Mouse (Mus musculus) embryo, embryonic 10 days (tissue): ENCODE data around the gene Igf1r.

Experiments used
- DNase-seq: peaks from one replicate; pipeline ENCODE4 v3.0.0-alpha.2; 2015; ENCODE audit warnings: low spot score

Gene Igf1r

GRCm38 (mm10) chr7:67952777-67953700, at the start of gene Igf1r:
Gene Igf1r, plus strand, starts transcription at chr7:67952827.
- peak; percentile 58 for DNase-seq

- no peak for DNase-seq
These were observed 46.3 kb upstream of the Igf1r start for GRCm38 (mm10) chr7:67906358-67906757.

GRCm38 (mm10) chr7:67907786-67908400, 44.7 kb upstream of the Igf1r start:
- no peak for DNase-seq

DNA sequence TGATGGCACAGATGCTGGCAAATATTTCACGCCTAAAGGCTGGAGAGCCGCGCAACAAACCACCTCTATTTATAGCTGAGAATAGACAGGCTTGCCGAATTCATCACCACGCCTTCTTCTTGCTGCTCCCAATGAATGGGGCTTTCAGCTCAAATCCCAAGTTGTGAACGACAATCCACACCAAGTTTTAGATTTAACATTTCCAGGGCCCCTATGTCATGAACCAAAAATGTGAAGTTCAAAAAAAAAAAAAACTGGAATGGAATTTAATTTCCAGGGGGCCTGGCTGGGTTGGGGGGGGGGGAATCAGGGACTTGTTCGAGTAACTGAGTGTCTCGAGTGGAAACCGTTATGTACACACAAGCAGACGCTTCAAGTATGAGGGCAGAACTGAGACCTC, 42.1 kb upstream of the Igf1r start:
- peak; percentile 49 for DNase-seq

GRCm38 (mm10) chr7:67910947-67911346, 41.7 kb upstream of the Igf1r start:
- peak; percentile 32 for DNase-seq

- peak; percentile 28 for DNase-seq
These were observed 40.8 kb upstream of the Igf1r start for GRCm38 (mm10) chr7:67911841-67912240.

DNA sequence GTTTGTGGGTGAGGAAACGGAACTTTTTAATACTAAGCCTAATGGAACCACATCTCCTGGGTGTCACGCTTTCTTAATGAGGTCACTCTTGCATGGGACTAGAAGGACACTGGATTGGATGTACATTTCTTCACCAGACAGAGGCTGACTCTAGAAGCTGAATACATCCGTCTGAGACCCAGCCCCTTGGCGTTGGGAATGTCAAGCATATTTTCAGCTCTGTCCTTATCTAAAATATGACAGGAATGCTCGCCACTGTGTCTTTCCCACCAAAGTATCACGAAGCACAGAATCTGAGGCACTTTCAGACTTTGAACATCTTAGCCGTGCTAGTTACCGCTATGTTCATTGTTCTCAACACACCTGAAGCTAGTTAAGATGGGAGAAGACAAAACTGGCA, 35.7 kb upstream of the Igf1r start:
- no peak for DNase-seq

- no peak for DNase-seq
These were observed 34.9 kb upstream of the Igf1r start for GRCm38 (mm10) chr7:67917753-67918152.

GRCm38 (mm10) chr7:67919467-67919866, 33.2 kb upstream of the Igf1r start:
- no peak for DNase-seq

- no peak for DNase-seq
These were observed 28.4 kb upstream of the Igf1r start for GRCm38 (mm10) chr7:67924215-67924614.

GRCm38 (mm10) chr7:67930132-67930531, 22.5 kb upstream of the Igf1r start:
- no peak for DNase-seq

GRCm38 (mm10) chr7:67936801-67937200, 15.8 kb upstream of the Igf1r start:
- no peak for DNase-seq

DNA sequence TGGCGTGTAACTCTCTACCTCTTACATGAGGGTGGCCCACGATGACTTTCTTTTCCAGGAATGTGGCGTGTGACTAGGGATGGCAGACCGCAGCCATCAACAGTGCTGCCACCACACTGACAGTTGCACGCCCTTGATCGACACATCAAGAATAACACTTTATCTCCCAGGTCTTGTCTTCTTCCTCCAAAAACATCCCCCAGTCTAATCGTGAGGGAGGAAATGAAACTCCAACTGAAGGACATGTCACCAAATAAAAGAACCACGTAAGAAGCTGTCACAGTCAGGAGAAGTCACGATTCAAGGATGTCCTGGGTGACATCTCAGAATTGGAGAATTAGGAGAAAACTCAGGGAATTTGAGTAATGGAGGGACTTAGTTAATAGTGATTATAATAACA, 8.8 kb upstream of the Igf1r start:
- no peak for DNase-seq

DNA sequence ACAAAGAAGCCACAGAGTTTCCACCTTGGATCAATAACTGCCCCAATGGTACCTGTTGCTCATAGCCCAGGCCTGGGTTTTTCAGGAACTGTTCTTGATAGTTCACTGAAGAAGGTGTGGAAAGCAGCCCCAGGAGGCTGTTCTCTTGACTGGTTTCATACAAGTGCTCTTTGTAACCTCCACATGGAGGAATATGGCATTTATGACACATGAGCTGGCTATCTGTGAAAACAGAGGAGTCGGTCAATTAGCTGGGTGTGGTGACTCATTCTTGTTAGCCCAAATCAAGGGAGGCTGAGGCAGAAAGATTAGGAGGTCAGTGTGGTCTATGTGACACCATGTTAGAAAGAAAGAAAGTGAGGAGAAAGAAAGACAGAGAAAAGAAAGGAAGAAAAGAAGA, 5.7 kb upstream of the Igf1r start:
- no peak for DNase-seq

DNA sequence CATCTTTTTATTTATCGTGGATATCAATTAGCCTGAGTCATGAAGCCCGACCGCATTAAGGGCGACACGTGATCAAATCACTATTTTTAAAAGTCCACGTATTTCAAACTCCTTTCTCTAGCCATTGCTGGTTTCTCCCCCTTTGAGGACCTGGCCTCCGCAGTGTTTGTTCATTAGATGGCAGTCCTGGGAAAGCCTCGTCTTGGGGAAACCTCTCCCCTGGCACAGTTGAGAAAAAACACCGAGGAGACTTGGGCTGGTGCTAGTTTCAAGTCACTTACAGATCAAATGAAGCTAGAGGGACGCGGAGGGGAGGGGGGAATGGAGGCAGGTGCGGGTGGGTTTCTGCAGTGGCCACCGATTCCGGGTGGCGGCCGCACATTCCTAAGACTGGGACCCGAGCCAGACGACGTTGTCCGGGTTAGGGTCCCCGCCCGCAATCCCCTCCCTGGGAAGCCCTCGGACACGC, 2.2 kb upstream of the Igf1r start:
- DNase-seq, result no peak

DNA sequence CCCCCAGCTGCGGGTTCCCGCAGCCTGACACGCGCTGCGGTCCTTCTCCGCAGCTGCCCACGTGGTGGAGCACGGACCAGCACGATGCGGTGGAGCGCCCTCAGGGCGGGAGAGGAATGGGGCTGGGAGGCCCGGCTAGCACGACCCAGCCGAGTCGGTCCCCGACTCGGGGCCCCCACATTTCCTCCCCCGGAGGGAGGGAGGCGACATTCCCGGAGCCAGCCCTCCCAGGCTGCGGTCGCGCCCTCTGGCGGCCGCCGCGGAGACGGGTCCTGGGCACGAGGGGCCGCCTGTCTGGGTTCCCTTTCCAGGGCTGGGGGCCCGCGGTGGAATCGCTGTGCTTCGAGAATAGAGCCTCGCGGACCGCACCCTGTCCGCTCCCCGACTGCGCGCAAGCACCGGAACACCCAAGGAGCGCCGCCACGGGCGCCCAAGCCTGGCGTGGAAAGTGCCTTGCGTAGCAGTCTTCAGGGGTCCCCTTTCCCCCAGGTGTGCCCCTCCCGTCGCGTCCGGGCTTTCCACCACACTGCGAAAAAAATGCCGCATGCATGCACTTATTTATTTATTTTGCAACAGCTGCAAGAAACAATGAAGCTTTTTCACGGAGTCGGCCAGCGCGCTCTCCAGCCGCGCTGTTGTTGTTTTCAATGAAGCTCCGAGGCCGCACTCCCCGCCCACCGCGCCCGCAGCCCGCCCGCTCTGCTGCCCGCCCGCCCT, 1.7 kb upstream of the Igf1r start:
- peak; percentile 82 for DNase-seq

DNA sequence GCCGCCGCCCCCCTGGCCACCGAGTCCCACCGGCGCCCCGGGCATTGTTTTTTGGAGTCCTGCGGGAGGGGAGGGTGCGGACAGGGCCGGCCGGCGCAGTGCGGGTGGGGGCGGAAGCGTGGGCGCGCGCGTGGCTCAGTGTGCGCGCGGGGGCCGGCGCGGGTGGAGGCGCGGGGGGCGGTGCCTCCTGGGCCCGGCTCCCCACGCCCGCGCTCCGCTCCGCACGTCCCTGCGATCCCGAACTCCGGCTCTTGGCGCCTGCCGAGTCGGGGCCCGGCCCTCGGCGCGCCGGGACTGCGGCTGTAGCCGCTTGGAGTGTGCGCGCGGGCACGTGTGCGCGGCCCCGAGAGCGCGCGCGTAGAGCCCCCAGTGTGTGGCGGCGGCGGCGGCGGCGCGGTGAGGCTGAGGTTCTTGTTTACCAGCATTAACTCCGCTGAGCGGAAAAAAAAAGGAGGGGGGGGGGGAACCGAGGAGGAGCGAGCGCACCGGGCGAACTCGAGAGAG, 1.0 kb upstream of the Igf1r start:
- peak; percentile 94 for DNase-seq

- DNase-seq, result peak; percentile 85
These were observed 468 bp upstream of the Igf1r start for GRCm38 (mm10) chr7:67952036-67952681.

DNA sequence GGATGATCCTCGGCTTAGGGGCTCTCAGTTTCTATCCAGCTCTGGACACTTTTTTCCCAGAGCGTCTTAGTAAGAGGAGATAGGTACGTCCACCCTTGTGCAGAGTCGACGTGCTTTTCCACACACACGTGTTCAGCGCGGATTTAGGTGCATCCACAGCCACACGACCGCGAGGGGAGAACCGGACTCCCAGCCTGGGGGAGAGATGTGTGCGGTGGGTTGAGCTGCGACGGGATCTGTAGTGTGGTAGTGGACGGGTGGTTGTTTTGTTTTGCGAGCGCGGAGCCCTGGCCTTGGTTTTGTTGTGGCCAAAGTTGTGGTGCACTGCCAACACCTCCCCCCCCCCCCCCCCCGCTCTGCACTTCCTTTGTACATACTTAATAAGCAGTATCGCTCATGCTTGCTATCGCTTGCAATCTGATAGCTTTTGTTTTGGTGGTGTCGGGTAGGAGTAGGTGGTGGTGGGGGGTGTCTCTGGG, 1.2 kb downstream of the Igf1r start:
- peak; percentile 35 for DNase-seq

DNA sequence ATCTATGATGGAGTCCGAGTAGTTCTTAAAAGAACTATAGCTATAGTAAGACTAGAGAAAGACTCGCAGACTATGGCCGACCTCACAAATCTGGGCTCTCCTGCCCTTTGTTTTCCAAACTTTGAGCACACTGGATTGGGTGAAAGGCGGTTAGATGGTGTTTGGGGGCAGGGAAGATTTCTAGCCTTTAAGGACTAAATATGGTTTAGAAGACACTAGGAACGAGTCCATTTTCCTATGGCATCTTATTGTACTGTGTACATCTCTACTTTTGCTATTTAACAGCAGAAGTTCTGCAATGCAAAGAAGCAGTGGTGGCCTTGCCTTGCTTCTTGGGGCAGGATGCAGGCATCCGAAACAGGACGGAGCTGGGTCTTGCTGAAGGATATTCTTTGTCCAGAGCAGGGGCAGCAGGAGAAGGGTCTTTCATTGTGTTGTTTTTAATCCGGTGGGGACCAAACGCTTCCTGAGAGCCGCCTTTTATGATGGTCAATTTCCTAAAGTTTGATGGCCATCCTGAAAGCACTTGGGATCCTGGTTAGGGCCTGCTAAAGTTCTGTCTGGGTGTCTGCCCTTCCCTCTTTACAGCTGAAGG, 2.1 kb downstream of the Igf1r start:
- DNase-seq, result peak; percentile 37

DNA sequence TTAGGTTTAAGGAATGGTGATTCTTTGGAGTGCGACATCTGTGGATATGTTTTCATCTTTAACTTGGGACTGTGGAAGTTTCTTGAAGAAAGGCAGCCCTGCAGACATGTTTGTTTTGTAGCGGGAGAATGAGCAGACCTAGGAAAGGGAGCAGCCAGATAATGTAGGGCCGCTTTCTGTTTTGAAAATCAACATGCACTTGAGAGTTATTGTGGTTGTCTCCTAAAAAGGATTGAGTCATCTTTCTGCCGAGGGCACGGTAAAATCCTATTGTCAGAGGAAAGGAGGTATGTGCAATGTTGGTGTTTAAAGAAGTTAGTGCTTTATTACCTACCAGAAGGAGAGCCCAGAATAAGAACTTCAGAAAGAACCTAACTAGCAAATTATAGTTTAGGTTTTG, 2.6 kb downstream of the Igf1r start:
- DNase-seq, result no peak
